Mouse (Mus musculus) lung, postnatal 0 days (tissue): ENCODE results near the gene Slc22a20.

ENCODE experiments used
- CTCF ChIP-seq: IDR thresholded peaks from 2 replicates; pipeline ENCODE4 v1.5.1; 2016; ENCODE audit warnings: antibody characterized with exemption, mild to moderate bottlenecking
- EP300 ChIP-seq: IDR thresholded peaks from 2 replicates; pipeline ENCODE4 v1.6.1; 2016; ENCODE audit warnings: antibody characterized with exemption, mild to moderate bottlenecking, control low read depth

GRCm38 (mm10) chr19:5924713-5925093 lies 61.2 kb downstream of the Slc22a20 start, which contains the start of gene Cdc42ep2:
- no peak for TF ChIP-seq CTCF
- no peak for TF ChIP-seq EP300
